In genomic region chr15:99098493-99098861, GRCm38 (mm10) we compare ENCODE assay signal across 10 mouse cellular contexts. TPM values are rescaled to one million over a fixed set of nuclear protein-coding genes. Genes with fewer than 3 reads are reported as not detected.
DNase-seq lines count a peak whose midpoint lies in the region; ATAC-seq and TF ChIP-seq lines count a peak whose summit lies in the region.
"Had no signal": no experiment of that assay in that cellular context is flagged by ENCODE, and none has a peak within 500 bp of the region (broad histone marks: within the 10 kb centered on the region; RNA-seq: fewer than 3 reads in every experiment).

No protein-coding gene starts in this region.

- no peak overlapping the region for H3K9ac ChIP-seq in heart, embryonic 16.5 days (ENCODE audit: low read length)
- no peak overlapping the region for H3K9ac ChIP-seq in liver, embryonic 16.5 days (ENCODE audit: low read depth, low read length)

- no peak for TF ChIP-seq CTCF in testis, adult 2 months (IDR thresholded peaks at IDR 0.05; ENCODE audit: control insufficient read depth, insufficient read depth, insufficient replicate concordance, low read depth, low read length)

- no peak for TF ChIP-seq POLR2A in testis, adult 2 months (IDR thresholded peaks at IDR 0.05; ENCODE audit: control insufficient read depth, low read depth, low read length)

- H3K4me2 ChIP-seq in heart, embryonic 16.5 days (ENCODE audit: low read depth, low read length): peak overlapping the region; percentile 79
- peak overlapping the region; percentile 60 for H3K4me2 ChIP-seq in liver, embryonic 16.5 days (ENCODE audit: low read depth, low read length)

- peak overlapping the region; percentile 66 for H3K4me3 ChIP-seq in testis, adult 2 months (ENCODE audit: control insufficient read depth, low read depth, low read length)
- peak overlapping the region; percentile 53 for H3K4me3 ChIP-seq in heart, embryonic 16.5 days (ENCODE audit: low read length)
- peak overlapping the region; percentile 34 for H3K4me3 ChIP-seq in liver, embryonic 16.5 days (ENCODE audit: low read depth, low read length)

- ATAC-seq in heart, embryonic 16.5 days (replicated peaks; ENCODE audit: extremely low read depth, insufficient read depth, low FRiP score): no peak
- ATAC-seq in liver, embryonic 16.5 days (ENCODE audit: low read depth): no peak

- peaks cover 23% of the 10 kb centered on the region for H3K27me3 ChIP-seq in testis, adult 2 months (ENCODE audit: control insufficient read depth, insufficient read depth, low read length)
- H3K27me3 ChIP-seq in heart, embryonic 16.5 days (ENCODE audit: control insufficient read depth, insufficient read depth, low read length): peaks cover 48% of the 10 kb centered on the region
- peaks cover 64% of the 10 kb centered on the region for H3K27me3 ChIP-seq in liver, embryonic 16.5 days (ENCODE audit: control insufficient read depth, insufficient read depth, low read depth, low read length)

- no peak overlapping the region for H3K27ac ChIP-seq in testis, adult 2 months (ENCODE audit: control insufficient read depth, insufficient read depth, low read depth, low read length)
- H3K27ac ChIP-seq in heart, embryonic 16.5 days (ENCODE audit: low read length): no peak overlapping the region
- H3K27ac ChIP-seq in liver, embryonic 16.5 days (ENCODE audit: low read length): no peak overlapping the region

- no peaks in the 10 kb centered on the region for H3K9me3 ChIP-seq in heart, embryonic 16.5 days (replicated peaks; ENCODE audit: control insufficient read depth, low read length)
- H3K9me3 ChIP-seq in liver, embryonic 16.5 days (replicated peaks; ENCODE audit: control insufficient read depth, low read length): no peaks in the 10 kb centered on the region

- H3K4me1 ChIP-seq in testis, adult 2 months (ENCODE audit: control insufficient read depth, insufficient read depth, low read length): peaks cover 19% of the 10 kb centered on the region
- H3K4me1 ChIP-seq in heart, embryonic 16.5 days (ENCODE audit: control insufficient read depth, insufficient read depth, low read length): peaks cover 23% of the 10 kb centered on the region
- peaks cover 21% of the 10 kb centered on the region for H3K4me1 ChIP-seq in liver, embryonic 16.5 days (ENCODE audit: control insufficient read depth, low read depth, low read length)

- no peak for DNase-seq in testis, postnatal 10 days (ENCODE audit: low spot score)
- DNase-seq in thymus, postnatal 0 days (ENCODE audit: low spot score): no peak
- DNase-seq in adrenal gland, adult 8-10 months: no peak
- no peak for DNase-seq in layer of hippocampus, adult 9-10 months (ENCODE audit: low spot score)
- no peak for DNase-seq in gastrocnemius, adult 18-20 months (ENCODE audit: low spot score)

- whole genome bisulfite sequencing in heart, embryonic 16.5 days: 4% methylated on average over 9 of the region's 9 CpGs
- 4% methylated on average over 9 of the region's 9 CpGs for WGBS in liver, embryonic 16.5 days (ENCODE audit: insufficient replicate concordance)

- no peaks in the 10 kb centered on the region for H3K36me3 ChIP-seq in testis, adult 2 months (ENCODE audit: control insufficient read depth, insufficient read depth, low read length)
- no peaks in the 10 kb centered on the region for H3K36me3 ChIP-seq in heart, embryonic 16.5 days (ENCODE audit: control insufficient read depth, insufficient read depth)
- H3K36me3 ChIP-seq in liver, embryonic 16.5 days (ENCODE audit: control insufficient read depth, insufficient read depth): no peaks in the 10 kb centered on the region

RNA-seq across cellular contexts. Expression of gene Dnajc22, which starts 5.5 kb away (rescaled TPM):
- polyA plus RNA-seq in testis, adult 2 months (2012; rRNA removed): 4.1 TPM in 2 replicates
- 0.43 and 0.52 TPM in 2 replicates for polyA plus RNA-seq in heart, embryonic 16.5 days (2015; fragmentation: Nextera tagmentation; extraction: Ambion mirVana)
- polyA plus RNA-seq in liver, embryonic 16.5 days (2015; fragmentation: Nextera tagmentation; extraction: Ambion mirVana): 18.5 and 19.2 TPM in 2 replicates
- polyA plus RNA-seq in thymus, postnatal 0 days (2015; fragmentation: Nextera tagmentation; extraction: Ambion mirVana): 0.13 and 0.22 TPM in 2 replicates
- 1 to 10 TPM in 2 of 4 experiments, under 1 TPM in 2; 0.37 to 1.6 (median 1.2) TPM for total RNA-seq in adrenal gland, adult 8-10 months (2022)
- under 1 TPM in 1 of 2 experiments, not detected in 1; 0.19 TPM for total RNA-seq in gastrocnemius, adult 18-20 months (2021)

RNA-seq across cellular contexts. Expression of gene C1ql4, which starts 10.9 kb away (rescaled TPM):
- polyA plus RNA-seq in testis, adult 2 months (2012; rRNA removed): 0.72 and 1.0 TPM in 2 replicates
- 0.12 and 0.16 TPM in 2 replicates for polyA plus RNA-seq in heart, embryonic 16.5 days (2015; fragmentation: Nextera tagmentation; extraction: Ambion mirVana)
- not detected in 2 replicates for polyA plus RNA-seq in liver, embryonic 16.5 days (2015; fragmentation: Nextera tagmentation; extraction: Ambion mirVana)
- 0.18 TPM in 1 of 2 replicates, not detected in the other for polyA plus RNA-seq in thymus, postnatal 0 days (2015; fragmentation: Nextera tagmentation; extraction: Ambion mirVana)
- not detected for total RNA-seq in adrenal gland, adult 8-10 months (2022)
- total RNA-seq in gastrocnemius, adult 18-20 months (2021): not detected
- total RNA-seq: adrenal gland, postnatal 36 days; heart, postnatal 10 days had no signal

RNA-seq across cellular contexts. Expression of gene Troap, which starts 24.1 kb away (rescaled TPM):
- polyA plus RNA-seq in testis, adult 2 months (2012; rRNA removed): 15.2 and 17.5 TPM in 2 replicates
- polyA plus RNA-seq in heart, embryonic 16.5 days (2015; fragmentation: Nextera tagmentation; extraction: Ambion mirVana): 27.8 and 29.4 TPM in 2 replicates
- 13.3 and 15.2 TPM in 2 replicates for polyA plus RNA-seq in liver, embryonic 16.5 days (2015; fragmentation: Nextera tagmentation; extraction: Ambion mirVana)
- polyA plus RNA-seq in thymus, postnatal 0 days (2015; fragmentation: Nextera tagmentation; extraction: Ambion mirVana): 21.8 and 25.3 TPM in 2 replicates
- 1 to 10 TPM in 1 of 4 experiments, under 1 TPM in 3; 0.22 to 2.3 (median 0.67) TPM for total RNA-seq in adrenal gland, adult 8-10 months (2022)
- under 1 TPM in 1 of 2 experiments, not detected in 1; 0.21 TPM for total RNA-seq in gastrocnemius, adult 18-20 months (2021)

RNA-seq across cellular contexts. Expression of gene Spats2, which starts 27.2 kb away (rescaled TPM):
- polyA plus RNA-seq in testis, adult 2 months (2012; rRNA removed): 34.2 and 35.8 TPM in 2 replicates
- polyA plus RNA-seq in heart, embryonic 16.5 days (2015; fragmentation: Nextera tagmentation; extraction: Ambion mirVana): 25.3 and 25.5 TPM in 2 replicates
- polyA plus RNA-seq in liver, embryonic 16.5 days (2015; fragmentation: Nextera tagmentation; extraction: Ambion mirVana): 5.5 and 6.0 TPM in 2 replicates
- polyA plus RNA-seq in thymus, postnatal 0 days (2015; fragmentation: Nextera tagmentation; extraction: Ambion mirVana): 30.2 and 31.1 TPM in 2 replicates
- 10 to 100 TPM; 13.9 to 20.1 (median 17.6) TPM for total RNA-seq in adrenal gland, adult 8-10 months (2022)
- total RNA-seq in gastrocnemius, adult 18-20 months (2021): 1 to 10 TPM; 3.8 to 4.6 TPM

RNA-seq across cellular contexts. Expression of gene Prph, which starts 43.5 kb away (rescaled TPM):
- 0.14 and 0.36 TPM in 2 replicates for polyA plus RNA-seq in testis, adult 2 months (2012; rRNA removed)
- 1.4 and 2.4 TPM in 2 replicates for polyA plus RNA-seq in heart, embryonic 16.5 days (2015; fragmentation: Nextera tagmentation; extraction: Ambion mirVana)
- polyA plus RNA-seq in liver, embryonic 16.5 days (2015; fragmentation: Nextera tagmentation; extraction: Ambion mirVana): 0.86 and 1.1 TPM in 2 replicates
- polyA plus RNA-seq in thymus, postnatal 0 days (2015; fragmentation: Nextera tagmentation; extraction: Ambion mirVana): 0.99 and 1.1 TPM in 2 replicates
- 1 to 10 TPM in 2 of 4 experiments, under 1 TPM in 2; 0.81 to 2.2 (median 1.4) TPM for total RNA-seq in adrenal gland, adult 8-10 months (2022)
- total RNA-seq in gastrocnemius, adult 18-20 months (2021): under 1 TPM; 0.43 to 0.88 TPM
